Mouse (Mus musculus) neural tube, embryonic 12.5 days (tissue): ENCODE results near the gene Fam167b. TPM values are rescaled to one million over a fixed set of nuclear protein-coding genes. Genes with fewer than 3 reads are reported as not detected.

Source experiments
- ATAC-seq: fragments of 200-750 bp; cut with Nextera tagmentation; 2 replicates; pipeline ENCODE4 v1.8.0; 2017; ENCODE audit warnings: low read depth, mild to moderate bottlenecking, moderate TSS enrichment, moderate library complexity; ENCODE audit not compliant: low FRiP score
- H3K27ac ChIP-seq: fragments of 300-500 bp; sonication (generic); 2 replicates; pipeline ENCODE4 v1.5.1; 2016
- H3K27me3 ChIP-seq: fragments of 300-500 bp; sonication (generic); replicated peaks from 2 replicates; pipeline ENCODE4 v1.6.1; 2016; ENCODE audit warnings: mild to moderate bottlenecking
- H3K36me3 ChIP-seq: fragments of 300-500 bp; sonication (generic); 2 replicates; pipeline ENCODE4 v1.6.1; 2016; ENCODE audit warnings: mild to moderate bottlenecking
- H3K4me1 ChIP-seq: fragments of 300-500 bp; sonication (generic); 2 replicates; pipeline ENCODE4 v1.6.1; 2016
- H3K4me2 ChIP-seq: fragments of 300-500 bp; sonication (generic); replicated peaks from 2 replicates; pipeline ENCODE4 v1.6.1; 2016; ENCODE audit warnings: mild to moderate bottlenecking
- H3K4me3 ChIP-seq: fragments of 300-500 bp; sonication (generic); 2 replicates; pipeline ENCODE4 v1.5.1; 2016
- H3K9ac ChIP-seq: fragments of 300-500 bp; sonication (generic); 2 replicates; pipeline ENCODE4 v1.6.1; 2016; ENCODE audit warnings: mild to moderate bottlenecking
- H3K9me3 ChIP-seq: fragments of 300-500 bp; sonication (generic); 2 replicates; pipeline ENCODE4 v1.6.1; 2016; ENCODE audit warnings: mild to moderate bottlenecking
- WGBS: fragments of 180-500 bp; shearing (Covaris S2); methylation state at CpG from one replicate; pipeline ENCODE4 v1.1.7; 2016; 5-methylcytosine and 5-hydroxymethylcytosine counted together
- polyA plus RNA-seq: library from polyadenylated mRNA; unstranded; fragments of >200 nt; fragmentation: Nextera tagmentation; extraction: Ambion mirVana; gene quantifications from 2 replicates; pipeline ENCODE4 v1.2.1, GENCODE M21; 2016

Fam167b gene
- 1.5 and 2.2 TPM in 2 replicates for polyA plus RNA-seq

GRCm38 (mm10) chr4:129578466-129578865, at the start of gene Fam167b:
Gene Fam167b, minus strand, starts transcription at chr4:129578549.
- H3K27ac ChIP-seq = no peak within 1 kb of the TSS
- H3K36me3 ChIP-seq = no peaks in the 10 kb centered on the region
- peak within 1 kb of the TSS; percentile 16; the same call in 1 of the 2 replicates for H3K4me2 ChIP-seq
- H3K4me1 ChIP-seq = 0 out of 2 replicates have a peak, but pooled peaks cover 5% of the 10 kb centered on the region
- ATAC-seq = no peak
- no peak within 1 kb of the TSS for H3K4me3 ChIP-seq
- 85% methylated on average over 5 of the region's 5 CpGs for WGBS
- H3K9me3 ChIP-seq = no peaks in the 10 kb centered on the region
- no peak within 1 kb of the TSS for H3K9ac ChIP-seq
- no peaks in the 10 kb centered on the region; the same call in 1 of the 2 replicates for H3K27me3 ChIP-seq

GRCm38 (mm10) chr4:129626035-129626434, 47.7 kb upstream of the Fam167b start:
- H3K9ac ChIP-seq = no peak overlapping the region
- ATAC-seq = no peak
- no peaks in the 10 kb centered on the region for H3K9me3 ChIP-seq
- no peak overlapping the region for H3K27ac ChIP-seq
- no peak overlapping the region for H3K4me3 ChIP-seq
- peaks cover 49% of the 10 kb centered on the region for H3K36me3 ChIP-seq
- WGBS = 80% methylated on average over 6 of the region's 6 CpGs
- H3K4me1 ChIP-seq = peaks cover 27% of the 10 kb centered on the region
- H3K27me3 ChIP-seq = no peaks in the 10 kb centered on the region
- no peak overlapping the region for H3K4me2 ChIP-seq

- H3K9ac ChIP-seq = 0 out of 2 replicates have a peak overlapping the region, but pooled peaks have one; percentile 36
- H3K4me1 ChIP-seq = peaks cover 27% of the 10 kb centered on the region
- H3K4me2 ChIP-seq = peak overlapping the region; percentile 83
- H3K36me3 ChIP-seq = peaks cover 45% of the 10 kb centered on the region
- no peak overlapping the region for H3K27ac ChIP-seq
- H3K27me3 ChIP-seq = no peaks in the 10 kb centered on the region
- WGBS = 47% methylated on average over 4 of the region's 4 CpGs
- no peak overlapping the region for H3K4me3 ChIP-seq
- no peak for ATAC-seq
- no peaks in the 10 kb centered on the region for H3K9me3 ChIP-seq
Observed at GRCm38 (mm10) chr4:129625496-129625895, 47.1 kb upstream of the Fam167b start.

GRCm38 (mm10) chr4:129625029-129625370, 46.7 kb upstream of the Fam167b start:
- Histone ChIP-seq H3K4me3 (peak overlapping the region; percentile 63), H3K27ac (peak overlapping the region; percentile 74), H3K9me3 (no peaks in the 10 kb centered on the region), H3K9ac (peak overlapping the region; percentile 36), H3K36me3 (peaks cover 42% of the 10 kb centered on the region), H3K4me2 (peak overlapping the region; percentile 83), H3K4me1 (peaks cover 27% of the 10 kb centered on the region), H3K27me3 (no peaks in the 10 kb centered on the region)
- WGBS = 3% methylated on average over 6 of the region's 6 CpGs
- ATAC-seq = peak; percentile 23; the same call in 1 of the 2 replicates

- peaks cover 38% of the 10 kb centered on the region for H3K36me3 ChIP-seq
- peak; percentile 86 for ATAC-seq
- H3K9ac ChIP-seq = peak overlapping the region; percentile 76
- peaks cover 27% of the 10 kb centered on the region for H3K4me1 ChIP-seq
- H3K9me3 ChIP-seq = no peaks in the 10 kb centered on the region
- 1% methylated on average over 18 of the region's 18 CpGs for WGBS
- no peaks in the 10 kb centered on the region for H3K27me3 ChIP-seq
- peak overlapping the region; percentile 83 for H3K4me2 ChIP-seq
- peak overlapping the region; percentile 63 for H3K4me3 ChIP-seq
- peak overlapping the region; percentile 74 for H3K27ac ChIP-seq
Observed at GRCm38 (mm10) chr4:129624281-129625028, 46.1 kb upstream of the Fam167b start.

GRCm38 (mm10) chr4:129623681-129624091, 45.3 kb upstream of the Fam167b start, which contains the start of gene Ccdc28b:
Gene Ccdc28b, minus strand, starts transcription at chr4:129623947.
- Histone ChIP-seq H3K27me3 (no peaks in the 10 kb centered on the region), H3K36me3 (peaks cover 30% of the 10 kb centered on the region), H3K4me1 (peaks cover 27% of the 10 kb centered on the region), H3K4me2 (peak within 1 kb of the TSS; percentile 83), H3K27ac (peak within 1 kb of the TSS; percentile 74), H3K9ac (peak within 1 kb of the TSS; percentile 76), H3K9me3 (no peaks in the 10 kb centered on the region), H3K4me3 (peak within 1 kb of the TSS; percentile 63)
- 0 out of 2 replicates have a peak, but pooled peaks have one; percentile 15 for ATAC-seq
- under 1% methylated on average over 10 of the region's 10 CpGs for WGBS

GRCm38 (mm10) chr4:129622803-129623535, 44.6 kb upstream of the Fam167b start:
- Histone ChIP-seq H3K9me3 (no peaks in the 10 kb centered on the region), H3K9ac (peak overlapping the region; percentile 76), H3K27me3 (no peaks in the 10 kb centered on the region), H3K4me1 (peaks cover 33% of the 10 kb centered on the region), H3K4me2 (peak overlapping the region; percentile 83), H3K4me3 (peak overlapping the region; percentile 63), H3K36me3 (peaks cover 23% of the 10 kb centered on the region), H3K27ac (peak overlapping the region; percentile 74; the same call in 1 of the 2 replicates)
- no peak for ATAC-seq
- 20% methylated on average over 8 of the region's 8 CpGs for WGBS

GRCm38 (mm10) chr4:129622120-129622802, 43.9 kb upstream of the Fam167b start:
- peaks cover 35% of the 10 kb centered on the region for H3K4me1 ChIP-seq
- peak overlapping the region; percentile 83 for H3K4me2 ChIP-seq
- 78% methylated on average over 11 of the region's 11 CpGs for WGBS
- no peak for ATAC-seq
- H3K9me3 ChIP-seq = no peaks in the 10 kb centered on the region
- peak overlapping the region; percentile 76 for H3K9ac ChIP-seq
- H3K36me3 ChIP-seq = peaks cover 16% of the 10 kb centered on the region
- H3K27me3 ChIP-seq = no peaks in the 10 kb centered on the region
- peak overlapping the region; percentile 63; the same call in 1 of the 2 replicates for H3K4me3 ChIP-seq
- no peak overlapping the region for H3K27ac ChIP-seq

- no peak for ATAC-seq
- H3K4me2 ChIP-seq = no peak overlapping the region
- H3K9ac ChIP-seq = no peak overlapping the region
- no peaks in the 10 kb centered on the region for H3K9me3 ChIP-seq
- H3K27me3 ChIP-seq = no peaks in the 10 kb centered on the region
- H3K36me3 ChIP-seq = peaks cover 15% of the 10 kb centered on the region
- H3K27ac ChIP-seq = no peak overlapping the region
- H3K4me1 ChIP-seq = peaks cover 35% of the 10 kb centered on the region
- H3K4me3 ChIP-seq = no peak overlapping the region
- 84% methylated on average over 8 of the region's 8 CpGs for WGBS
Observed at GRCm38 (mm10) chr4:129621283-129621841, 43.0 kb upstream of the Fam167b start.

- WGBS = 85% methylated on average over 11 of the region's 11 CpGs
- Histone ChIP-seq H3K4me2 (no peak overlapping the region), H3K27ac (no peak overlapping the region), H3K27me3 (no peaks in the 10 kb centered on the region), H3K36me3 (peaks cover 19% of the 10 kb centered on the region; the same call in 1 of the 2 replicates), H3K4me1 (peaks cover 34% of the 10 kb centered on the region), H3K9me3 (no peaks in the 10 kb centered on the region), H3K9ac (no peak overlapping the region), H3K4me3 (no peak overlapping the region)
- ATAC-seq = no peak
Observed at GRCm38 (mm10) chr4:129620419-129621282, 42.3 kb upstream of the Fam167b start.
